Mouse (Mus musculus): ENCODE data around the gene Rabl3.
A peak's percentile ranks its signal among the peaks of the same experiment; 100 is the strongest.

The Rabl3 gene

DNA sequence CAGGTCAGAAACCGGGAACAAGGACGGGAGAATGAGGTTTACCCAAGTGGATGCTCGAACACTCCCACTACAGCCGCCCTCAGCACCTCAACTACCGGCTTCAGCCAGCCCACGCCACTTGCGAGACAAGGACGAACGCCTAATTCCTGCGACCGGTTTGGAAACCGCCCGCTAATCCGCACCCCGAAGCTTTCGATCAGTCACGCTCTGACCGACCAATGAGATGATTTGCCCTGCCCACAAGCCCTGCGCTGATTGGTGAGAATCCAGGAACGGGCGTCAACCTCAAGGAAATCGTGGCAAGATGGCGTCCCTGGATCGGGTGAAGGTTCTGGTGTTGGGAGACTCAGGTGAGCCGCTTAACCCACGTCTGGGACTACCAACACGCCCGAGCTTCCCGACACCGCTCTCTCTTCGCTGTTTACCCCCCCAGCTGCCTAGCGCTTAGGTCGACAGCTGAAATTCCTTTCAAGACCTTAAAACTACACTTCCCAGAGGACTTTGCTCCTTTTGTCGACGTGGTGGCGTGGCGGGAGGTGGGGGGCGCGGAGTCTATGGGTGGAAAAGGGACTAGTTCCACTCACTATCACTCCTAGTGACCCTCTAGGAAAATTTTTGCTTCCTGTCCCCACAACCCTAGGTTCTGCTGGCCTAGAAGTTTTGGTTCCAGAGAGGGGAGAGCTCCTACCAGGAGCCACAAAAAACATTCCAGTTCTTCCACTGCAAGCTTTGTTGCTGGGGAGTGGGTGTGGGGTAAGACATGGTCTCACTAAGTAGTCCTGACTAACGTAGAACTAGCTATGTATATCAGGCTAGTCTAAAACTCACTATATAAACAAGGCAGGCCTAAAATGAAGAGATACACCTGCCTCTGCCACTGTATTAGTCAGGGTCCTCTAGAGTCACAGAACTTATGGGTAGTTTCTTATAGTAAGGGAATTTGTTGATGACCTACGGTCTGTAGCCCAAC is at the start of gene Rabl3, which contains the start of gene Gtf2e1:
Rabl3 (plus strand) TSS at position 275 of the 970 bp plus-strand sequence.
Gtf2e1 (minus strand) TSS at position 179 of the 970 bp plus-strand sequence.
- peak; percentile 95 for DNase-seq (ENCODE audit: extremely low spot score, low spot score)

DNA sequence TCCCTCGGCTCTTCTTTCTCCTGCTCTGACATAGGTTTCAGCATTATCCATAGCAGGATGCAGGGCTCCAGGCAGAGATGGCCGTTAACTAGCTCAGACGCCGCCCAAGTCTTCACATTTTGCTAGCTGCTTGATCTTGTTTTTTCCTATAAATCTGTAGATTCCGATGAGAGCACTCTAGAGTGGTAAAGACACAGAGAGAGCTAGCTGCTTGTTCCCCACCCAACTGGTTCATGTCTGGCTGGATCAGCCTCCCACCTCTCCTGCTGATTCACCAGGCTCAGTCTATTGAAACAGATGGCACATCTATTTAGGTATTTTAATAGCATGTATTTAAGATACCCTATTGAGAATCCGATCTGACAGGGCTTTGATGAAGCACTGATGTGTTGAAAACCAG is 44.7 kb upstream of the Rabl3 start:
- no peak for DNase-seq (ENCODE audit: extremely low spot score, low spot score)

DNA sequence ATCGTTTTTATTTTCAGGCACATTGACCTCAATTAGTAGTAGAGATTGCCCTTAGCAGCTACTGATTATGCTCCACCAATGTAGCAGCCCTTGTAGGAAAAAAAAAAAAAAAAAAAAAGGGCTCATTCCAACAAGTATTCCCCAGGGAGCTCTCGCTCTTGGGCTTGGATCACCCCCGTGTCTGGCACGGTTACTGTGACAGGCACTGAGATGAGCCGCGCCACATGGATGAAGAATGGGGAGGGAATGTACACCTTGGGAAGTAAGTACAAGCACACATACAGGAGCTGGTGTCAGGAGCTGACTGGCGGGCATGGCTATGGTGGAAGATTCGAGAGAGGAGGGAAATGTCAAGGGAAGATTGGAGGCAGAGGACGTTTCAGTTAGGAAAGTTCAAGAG is 41.1 kb upstream of the Rabl3 start:
- no peak for DNase-seq (ENCODE audit: extremely low spot score, low spot score)

DNA sequence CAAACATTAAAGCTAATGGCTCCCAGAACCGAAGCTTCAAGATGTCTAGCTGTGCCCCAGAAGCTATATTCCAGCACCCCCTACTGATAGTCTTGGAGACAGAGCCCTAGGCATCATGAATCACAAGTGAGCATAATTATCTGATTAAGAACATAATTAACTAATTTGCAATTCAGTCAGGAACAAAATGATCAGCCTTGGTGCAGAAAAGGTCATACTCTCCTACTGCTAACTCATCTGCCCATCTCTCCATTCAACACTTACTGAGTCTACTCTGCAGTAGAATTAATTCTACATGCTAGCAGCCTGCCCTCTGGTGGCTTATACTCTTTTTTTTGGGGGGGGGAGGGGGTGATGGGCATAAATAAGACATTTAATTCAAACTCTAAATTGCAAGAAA is 35.2 kb upstream of the Rabl3 start:
- no peak for DNase-seq (ENCODE audit: extremely low spot score, low spot score)

DNA sequence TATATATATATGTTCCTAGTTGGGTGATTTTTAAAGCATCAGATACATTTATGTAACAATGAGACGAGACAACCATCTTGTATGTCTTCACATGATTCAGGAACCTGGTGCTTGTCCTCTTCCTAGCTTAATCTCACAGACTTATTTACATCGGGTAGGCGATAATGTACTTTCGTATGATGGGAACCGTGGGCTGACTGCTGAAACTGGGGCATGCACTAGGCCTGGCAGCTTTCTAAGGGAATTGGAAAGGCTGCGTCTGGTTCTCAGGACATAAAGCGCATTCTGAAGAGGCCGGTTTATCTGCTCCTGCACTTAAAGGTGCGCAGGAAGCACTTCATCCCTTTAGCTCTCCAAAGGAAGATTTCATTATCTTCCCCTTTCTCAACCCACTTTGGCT is 32.9 kb upstream of the Rabl3 start:
- DNase-seq (ENCODE audit: extremely low spot score, low spot score): no peak

DNA sequence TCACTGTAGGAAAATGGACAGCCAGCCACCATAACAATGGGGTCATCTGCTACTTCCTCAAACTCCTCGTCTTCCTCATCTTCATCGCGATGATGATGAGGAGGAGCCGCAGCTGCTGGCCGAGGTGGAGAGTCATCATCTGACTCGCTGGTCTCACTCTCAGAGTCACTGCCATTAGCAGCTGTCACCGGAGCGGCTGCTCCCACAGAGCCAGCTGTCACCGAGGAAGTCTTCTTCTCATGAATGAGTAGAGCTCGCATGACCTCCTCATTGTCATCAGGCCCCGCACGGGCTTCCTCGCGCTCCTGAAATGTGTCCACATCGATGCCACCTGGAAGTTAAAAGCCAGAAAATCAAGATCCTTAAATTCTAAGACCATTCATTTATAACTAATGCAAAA is 28.2 kb upstream of the Rabl3 start:
- DNase-seq (ENCODE audit: extremely low spot score, low spot score): no peak

DNA sequence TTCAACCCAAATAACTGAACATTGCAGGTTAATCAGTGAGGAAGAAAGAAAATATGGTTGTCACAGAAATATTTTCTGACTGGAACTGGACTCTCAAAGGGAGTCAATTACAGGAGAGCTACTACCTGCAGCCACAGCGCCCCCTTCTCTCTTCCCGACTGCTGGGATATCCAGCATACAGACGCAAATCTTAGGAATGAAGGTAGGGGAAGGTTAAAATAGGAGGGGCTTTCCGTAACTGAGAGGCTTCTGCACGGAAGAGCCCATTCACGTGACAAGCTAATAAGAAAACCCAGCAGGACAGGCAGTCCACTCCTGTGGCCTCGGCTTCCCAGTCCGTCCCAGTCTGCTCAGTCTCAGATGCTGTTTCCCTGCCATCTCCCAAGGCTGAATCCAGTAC is 25.0 kb upstream of the Rabl3 start:
- DNase-seq (ENCODE audit: extremely low spot score, low spot score): no peak

DNA sequence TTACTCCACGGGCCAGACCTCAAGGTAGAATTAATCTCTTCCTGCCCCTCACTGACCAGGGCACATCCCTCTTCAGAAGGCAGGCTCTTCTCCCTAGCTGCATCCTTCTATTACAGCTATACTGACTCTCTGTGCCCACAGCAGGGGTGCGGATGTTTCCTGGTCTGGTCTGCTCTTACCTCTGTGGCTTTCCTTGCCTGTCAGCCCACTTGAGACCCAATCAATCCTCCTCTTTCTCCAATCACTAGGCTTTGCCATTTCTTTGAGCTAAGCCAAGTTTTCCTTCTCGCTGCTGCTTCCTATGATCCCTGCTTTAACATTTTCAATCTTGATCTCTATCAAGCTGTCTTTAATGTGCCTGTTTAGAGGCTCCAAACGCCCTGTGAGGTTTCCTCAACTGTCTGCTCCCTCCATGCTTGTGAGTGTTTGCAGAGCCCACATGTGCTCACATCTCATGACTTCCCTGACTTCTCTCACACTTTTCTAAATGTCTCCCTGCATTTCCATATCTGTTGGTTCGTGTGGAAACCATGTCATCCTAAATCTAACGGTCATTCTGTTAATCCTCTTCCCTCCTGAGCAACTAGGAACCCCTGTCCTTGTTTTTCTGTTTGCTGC is 23.2 kb upstream of the Rabl3 start:
- DNase-seq (ENCODE audit: extremely low spot score, low spot score): no peak

DNA sequence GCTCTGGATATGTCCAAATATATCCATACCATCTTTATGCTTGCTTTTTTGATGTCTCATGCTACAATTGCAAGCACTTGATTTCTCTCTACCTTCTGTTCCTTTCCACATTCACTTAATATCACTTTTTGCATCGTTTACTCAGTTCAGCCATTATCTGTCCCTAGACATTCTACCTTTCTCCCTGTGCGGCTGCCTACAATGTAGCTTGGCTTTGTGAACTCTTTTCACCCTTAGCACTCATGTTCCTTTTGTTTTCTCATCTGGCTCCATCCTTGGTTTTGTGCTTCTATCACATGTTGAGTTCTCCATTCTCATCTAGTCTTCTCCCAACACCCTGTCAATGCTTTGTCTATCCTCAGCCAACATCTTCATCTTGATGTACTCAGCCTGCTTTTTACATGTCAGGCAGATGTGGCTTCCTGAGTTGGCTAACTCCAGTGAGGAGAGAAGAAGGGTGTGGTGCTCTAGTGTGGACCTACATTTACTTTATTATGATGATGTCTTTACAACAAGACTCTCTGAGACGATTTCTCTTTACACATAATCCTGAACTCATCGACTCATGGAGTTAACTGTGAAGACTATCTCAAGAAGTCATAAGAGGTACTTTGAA is 22.0 kb upstream of the Rabl3 start:
- no peak for DNase-seq (ENCODE audit: extremely low spot score, low spot score)

DNA sequence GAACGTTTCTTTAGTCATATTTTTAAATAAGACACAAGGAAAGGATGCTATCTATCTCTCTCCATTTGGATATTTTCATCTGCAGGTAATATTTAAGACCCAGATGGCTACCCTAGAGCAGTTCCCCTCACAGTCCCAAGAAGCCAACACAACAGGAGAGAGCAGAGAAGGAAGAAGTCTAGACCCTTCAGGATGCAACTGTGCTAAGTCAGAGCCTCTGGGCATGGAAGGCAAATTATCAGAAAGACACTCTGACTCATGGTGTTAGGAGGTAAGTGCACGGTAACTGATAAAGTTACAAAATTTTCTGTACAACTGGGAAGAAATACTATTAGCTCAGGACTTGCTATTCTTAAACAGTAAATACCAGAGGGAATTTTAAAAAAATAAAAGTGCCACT is 21.0 kb upstream of the Rabl3 start:
- DNase-seq (ENCODE audit: extremely low spot score, low spot score): no peak

DNA sequence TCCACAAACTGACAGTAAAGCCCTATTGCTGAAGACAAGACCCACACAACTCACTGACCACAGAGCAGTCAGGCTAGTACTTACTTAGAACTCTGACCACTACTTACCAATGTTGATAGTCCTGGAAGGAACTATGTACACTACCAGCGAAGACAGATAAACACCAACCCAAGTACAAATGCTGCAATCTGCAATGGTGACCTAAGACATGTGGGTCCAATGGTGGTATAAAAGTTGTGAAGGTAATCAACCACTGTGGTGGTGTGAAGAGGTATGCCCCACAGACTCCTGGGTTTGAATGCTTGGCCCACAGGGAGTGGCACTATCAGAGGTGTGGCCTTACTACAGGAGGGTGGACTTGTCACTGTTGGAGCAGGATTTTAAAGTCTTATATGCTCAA is 20.0 kb upstream of the Rabl3 start:
- no peak for DNase-seq (ENCODE audit: extremely low spot score, low spot score)

DNA sequence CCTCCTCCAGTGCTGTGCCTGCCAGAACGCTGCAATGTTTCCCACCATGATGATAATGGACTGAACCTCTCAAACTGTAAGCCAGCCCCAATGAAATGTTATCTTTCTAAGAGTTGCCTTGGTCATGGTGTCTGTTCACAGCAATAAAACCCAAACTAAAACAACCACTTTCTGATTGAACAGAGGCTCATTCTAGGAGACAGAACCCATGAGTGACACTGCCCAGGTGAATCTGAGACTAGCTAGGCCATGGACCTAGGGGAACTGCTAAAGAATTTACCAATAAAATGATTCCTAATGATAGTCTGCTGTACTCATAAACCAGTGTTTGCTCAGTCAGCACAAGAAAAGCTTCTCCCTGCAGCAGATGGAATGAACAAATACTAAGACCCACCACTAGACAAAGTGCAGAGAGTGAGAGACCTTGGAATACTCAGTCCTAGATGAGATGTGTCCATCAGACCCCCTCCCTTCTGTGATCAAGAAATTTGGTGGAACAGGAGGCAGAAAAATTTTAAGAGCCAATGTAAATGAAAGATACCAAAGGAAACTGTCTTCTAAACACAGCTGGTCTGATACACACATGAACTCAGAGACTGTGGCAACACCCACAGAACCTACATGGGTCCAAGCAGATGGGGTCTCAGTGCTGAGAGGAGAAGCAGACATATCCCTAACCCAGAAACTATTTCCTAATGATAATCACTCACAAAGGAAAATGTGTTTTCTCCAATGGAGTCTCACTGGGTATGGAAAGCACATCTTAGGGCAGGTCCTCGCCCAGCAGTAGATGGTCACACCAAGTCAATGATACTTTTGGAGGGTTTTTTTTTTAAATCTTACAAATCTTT is 19.3 kb upstream of the Rabl3 start:
- DNase-seq (ENCODE audit: extremely low spot score, low spot score): no peak

DNA sequence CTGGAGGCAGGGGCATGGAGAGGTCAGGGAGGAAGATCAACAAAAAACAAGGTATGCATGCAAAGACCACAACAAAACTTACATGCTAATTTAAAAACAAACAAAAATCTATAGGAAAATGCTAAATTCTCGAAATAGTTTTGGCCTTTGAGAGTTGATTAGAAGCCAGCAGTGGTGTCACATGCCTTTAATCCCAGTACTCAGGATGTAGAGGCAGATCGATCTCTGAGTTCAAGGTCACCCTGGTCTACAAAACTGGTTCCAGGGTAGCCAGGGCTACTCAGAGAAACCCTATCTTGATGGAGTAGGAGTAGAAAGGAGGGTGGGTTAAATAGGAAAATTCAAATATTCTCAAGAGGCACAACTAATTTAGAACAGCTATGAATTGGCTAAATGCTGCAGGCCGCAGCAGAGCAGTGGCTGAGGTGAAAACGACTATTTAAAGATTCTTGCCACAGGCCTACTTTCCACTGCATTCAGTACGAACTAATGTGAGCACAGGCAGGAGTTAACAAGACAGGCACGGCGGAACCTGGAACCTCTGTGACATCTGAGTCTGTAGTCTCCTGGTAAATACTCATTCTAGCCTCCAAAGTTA is 17.5 kb upstream of the Rabl3 start:
- DNase-seq (ENCODE audit: extremely low spot score, low spot score): no peak

DNA sequence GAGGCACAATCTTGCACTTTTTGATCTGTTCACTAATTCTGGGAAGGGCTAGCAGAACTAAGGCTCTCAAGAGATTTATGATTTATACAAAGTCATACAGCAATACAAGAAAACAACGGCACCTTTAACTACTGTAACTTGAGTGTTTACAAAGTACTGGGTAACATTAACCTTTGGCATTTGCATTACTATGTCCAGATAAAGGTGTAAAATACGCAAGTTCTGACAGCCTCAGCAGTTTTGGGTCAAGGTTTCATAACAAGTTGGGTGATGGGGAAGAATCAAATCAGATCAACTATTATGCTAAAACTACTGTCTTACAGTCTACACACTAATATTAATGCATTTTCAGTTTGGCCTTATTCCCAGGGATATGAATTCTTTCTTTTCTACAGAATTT is 14.6 kb upstream of the Rabl3 start:
- DNase-seq (ENCODE audit: extremely low spot score, low spot score): no peak

DNA sequence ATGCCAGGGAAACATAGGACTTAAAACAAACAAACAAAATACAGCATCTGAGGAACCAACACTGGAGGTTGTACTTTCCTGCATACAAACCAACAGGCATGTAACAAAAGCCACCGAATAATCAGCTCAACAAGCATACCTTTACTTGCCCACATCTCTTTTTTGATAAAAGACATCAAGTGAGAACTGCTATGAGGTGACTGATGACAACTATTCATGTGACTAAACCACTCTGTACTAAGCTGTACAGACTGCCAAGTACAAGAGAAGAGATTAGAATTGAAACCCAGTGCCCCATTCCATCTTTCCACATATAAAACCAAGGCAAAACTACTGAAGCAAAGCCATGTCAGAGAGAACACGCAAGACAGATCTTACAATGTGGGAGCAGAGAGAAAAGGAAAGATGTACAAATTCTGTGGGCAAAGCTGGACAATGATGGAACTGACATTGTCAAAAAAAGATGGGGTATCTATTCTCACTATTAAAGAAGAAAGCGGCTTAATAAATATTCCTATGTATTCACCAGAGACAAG is 12.9 kb upstream of the Rabl3 start:
- DNase-seq (ENCODE audit: extremely low spot score, low spot score): no peak

DNA sequence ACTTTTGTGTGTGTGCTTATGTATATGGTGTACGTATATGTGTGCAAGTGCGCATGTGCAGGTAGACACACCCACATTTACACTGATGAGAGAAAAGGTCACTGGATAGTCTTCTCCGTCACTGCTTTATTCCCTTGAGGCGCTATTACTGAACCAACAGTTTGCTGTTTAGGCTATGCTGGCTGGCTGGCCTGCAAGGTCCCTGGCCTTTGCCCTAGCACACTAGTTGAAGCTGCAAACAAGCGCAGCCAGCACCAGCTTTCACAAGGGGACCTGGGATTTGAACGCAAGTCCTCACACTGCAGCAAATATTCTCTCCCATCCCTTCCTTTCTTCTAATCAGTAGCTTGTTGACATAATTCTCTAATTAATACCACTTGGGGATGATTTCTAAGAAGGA is 9.5 kb upstream of the Rabl3 start:
- no peak for DNase-seq (ENCODE audit: extremely low spot score, low spot score)

DNA sequence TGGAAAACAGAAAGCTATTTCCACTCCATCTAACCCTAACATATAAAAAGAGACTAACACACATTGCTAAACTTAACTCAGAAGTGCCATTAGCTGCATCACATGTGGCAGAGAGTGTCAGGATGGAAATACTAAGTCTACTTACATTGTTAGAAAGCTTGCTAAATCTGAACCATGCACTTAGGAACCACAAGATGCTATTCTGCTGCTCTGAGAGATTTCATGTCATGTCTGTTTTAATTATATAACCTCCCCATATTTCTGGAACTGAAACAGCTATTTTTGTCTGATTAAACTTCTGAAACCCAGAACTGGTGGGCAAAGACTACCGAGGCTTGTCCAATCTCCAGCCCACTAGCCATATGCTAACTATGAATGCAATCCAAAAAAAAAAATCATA is 7.6 kb upstream of the Rabl3 start:
- no peak for DNase-seq (ENCODE audit: extremely low spot score, low spot score)

DNA sequence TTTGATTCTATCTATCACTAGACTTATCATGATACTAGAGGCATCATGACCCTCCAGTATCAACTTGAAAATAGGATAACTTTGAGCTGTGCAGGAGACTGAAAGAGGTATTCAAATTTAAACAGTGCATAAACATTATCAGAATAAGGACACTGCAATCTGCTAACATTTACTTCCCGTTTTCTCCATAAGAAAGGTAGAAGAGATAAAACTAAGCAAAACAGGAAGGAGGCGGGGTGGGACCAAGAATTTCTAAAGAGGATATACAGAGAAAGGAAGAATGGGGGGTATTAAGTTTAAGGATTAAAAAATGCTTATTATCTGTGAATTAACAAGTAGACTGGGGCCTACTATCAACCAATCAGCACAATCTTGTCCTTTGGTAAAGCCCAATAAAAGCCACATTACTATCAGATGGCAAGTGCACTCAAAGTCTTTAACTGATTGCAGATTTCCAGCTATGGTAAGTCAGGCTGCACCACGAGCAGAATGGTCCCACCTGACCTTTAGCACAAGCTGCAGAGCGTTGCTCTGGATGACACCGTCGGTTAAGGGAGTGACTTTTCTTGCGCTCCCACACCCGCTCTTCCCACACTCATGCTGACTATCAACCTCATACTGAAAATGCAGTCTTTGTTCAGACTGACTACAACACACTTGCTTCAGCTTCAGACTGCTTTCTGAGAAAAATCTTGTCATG is 6.2 kb upstream of the Rabl3 start:
- DNase-seq (ENCODE audit: extremely low spot score, low spot score): no peak

DNA sequence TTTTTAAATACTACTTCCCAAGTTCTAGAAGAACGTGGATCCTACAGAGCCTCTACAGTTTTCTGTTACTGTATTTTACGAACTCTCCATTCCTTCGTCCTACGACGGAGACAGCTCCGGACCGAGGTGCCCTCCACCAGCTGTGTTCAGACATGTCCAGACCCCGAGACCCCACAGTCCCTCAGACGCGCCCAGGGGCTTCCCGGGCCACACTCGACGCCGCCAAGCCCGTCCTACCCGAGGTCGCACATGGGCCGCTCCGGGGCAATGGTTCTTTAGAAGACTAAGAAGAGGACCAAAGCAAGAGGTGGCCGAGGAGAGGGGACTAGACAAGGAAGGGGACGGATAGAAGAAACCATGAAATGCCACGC is 460 bp upstream of the Rabl3 start:
- no peak for DNase-seq (ENCODE audit: extremely low spot score, low spot score)

DNA sequence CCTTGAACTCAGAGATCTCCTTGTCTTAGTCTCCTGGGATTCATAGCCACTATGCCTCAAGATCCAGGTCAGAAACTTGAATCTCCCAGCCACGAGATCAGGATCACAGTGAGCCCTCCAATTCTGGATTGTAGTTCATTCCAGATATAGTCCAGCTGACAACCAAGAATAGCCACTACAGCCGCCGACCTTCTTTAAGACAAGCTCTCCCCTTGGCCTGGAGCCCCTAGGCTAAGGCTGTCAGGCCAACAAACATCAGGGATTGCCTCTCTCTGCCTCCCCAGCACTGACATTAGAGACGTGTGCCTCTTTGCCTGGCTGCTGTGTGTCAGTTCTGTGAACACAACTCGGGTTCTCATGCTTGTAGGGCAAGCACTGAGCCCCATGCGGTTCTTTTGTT is 1.1 kb downstream of the Rabl3 start:
- no peak for DNase-seq (ENCODE audit: extremely low spot score, low spot score)

Data from neural tube, embryonic 10.5 days (tissue).